Mouse (Mus musculus): ENCODE measurements around the gene Dusp5.

DNA sequence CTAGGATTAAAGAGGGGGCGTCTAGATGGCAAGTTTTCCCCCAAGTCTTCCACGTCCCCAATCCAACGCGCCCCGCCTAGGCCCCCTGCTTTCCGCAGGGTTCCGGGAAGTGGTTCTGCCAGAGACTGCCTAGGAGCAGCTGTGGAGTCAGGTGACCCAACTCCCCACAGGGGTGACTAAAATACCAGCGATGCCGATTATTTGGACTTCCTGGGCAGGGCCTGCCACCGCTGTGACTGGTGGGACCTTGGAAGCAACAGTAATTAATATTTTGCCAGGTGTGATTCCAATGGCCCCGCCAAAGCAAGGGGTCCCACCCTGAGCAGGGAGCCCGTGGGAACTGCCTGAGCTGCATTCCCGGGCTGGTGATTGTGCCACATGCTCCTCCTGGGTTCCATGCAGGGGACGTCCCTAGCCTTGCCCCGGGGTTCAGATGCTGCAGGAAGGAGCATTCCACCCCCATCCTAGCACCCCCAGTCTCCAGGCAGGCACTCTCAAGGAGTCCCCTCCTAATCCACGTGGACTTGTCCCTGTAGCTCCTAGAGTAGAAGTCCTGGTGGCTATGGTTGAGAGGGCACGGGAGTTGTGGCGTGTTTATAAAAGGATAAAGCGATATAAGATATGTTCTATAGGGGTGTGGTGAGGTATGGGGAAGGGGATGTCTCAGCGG, 28.5 kb downstream of the Dusp5 start:
- TF ChIP-seq POLR2A (IDR thresholded peaks at IDR 0.05; ENCODE audit: low read depth, low read length) (no peak), CTCF (IDR thresholded peaks at IDR 0.05; ENCODE audit: extremely low read depth, insufficient read depth, insufficient read length, insufficient replicate concordance) (no peak)
